Mouse (Mus musculus) limb, embryonic 11.5 days (tissue): ENCODE data around the gene H2-T22. TPM values are rescaled to one million over a fixed set of nuclear protein-coding genes. Genes with fewer than 3 reads are reported as not detected.
"Not testable (repeated sequence)": the region's sequence is repeated elsewhere in the genome, so short reads cannot be mapped to it uniquely, and the experiment has no call there.

Source experiments
- ATAC-seq: fragments of 200-750 bp; cut with Nextera tagmentation; 2 replicates; pipeline ENCODE4 v1.8.0; 2017; ENCODE audit warnings: low read depth; ENCODE audit not compliant: insufficient number of reproducible peaks, low FRiP score, low TSS enrichment
- DNase-seq: peaks from one replicate; pipeline ENCODE4 v3.0.0-alpha.2; 2015; ENCODE audit warnings: low spot score
- H3K27ac ChIP-seq: fragments of 300-500 bp; sonication (generic); replicated peaks from 2 replicates; pipeline ENCODE4 v1.5.1; 2014; ENCODE audit warnings: low read depth, mild to moderate bottlenecking, low read length
- H3K27me3 ChIP-seq: fragments of 300-500 bp; sonication (generic); 2 replicates; pipeline ENCODE4 v1.6.1; 2014; ENCODE audit warnings: mild to moderate bottlenecking, low read length, mixed read lengths; ENCODE audit not compliant: control insufficient read depth, insufficient read depth
- H3K36me3 ChIP-seq: fragments of 300-500 bp; sonication (generic); 2 replicates; pipeline ENCODE4 v1.6.1; 2014; ENCODE audit warnings: mild to moderate bottlenecking, low read length, moderate library complexity, mixed read lengths; ENCODE audit not compliant: control insufficient read depth, insufficient read depth
- H3K4me1 ChIP-seq: fragments of 300-500 bp; sonication (generic); 2 replicates; pipeline ENCODE4 v1.6.1; 2014; ENCODE audit warnings: low read length, mixed read lengths; ENCODE audit not compliant: control insufficient read depth, insufficient read depth
- H3K4me2 ChIP-seq: fragments of 300-500 bp; sonication (generic); 2 replicates; pipeline ENCODE4 v1.6.1; 2014; ENCODE audit warnings: low read depth, mild to moderate bottlenecking, moderate library complexity; ENCODE audit not compliant: severe bottlenecking
- H3K4me3 ChIP-seq: fragments of 300-500 bp; sonication (generic); 2 replicates; pipeline ENCODE4 v1.5.1; 2014; ENCODE audit warnings: low read depth, low read length
- H3K9ac ChIP-seq: fragments of 300-500 bp; sonication (generic); 2 replicates; pipeline ENCODE4 v1.6.1; 2014; ENCODE audit warnings: mild to moderate bottlenecking, low read length
- H3K9me3 ChIP-seq: fragments of 300-500 bp; sonication (generic); 2 replicates; pipeline ENCODE4 v1.6.1; 2016; ENCODE audit warnings: low read length; ENCODE audit not compliant: control insufficient read depth
- WGBS: fragments of 180-500 bp; shearing (Covaris S2); extraction: QIAGEN DNeasy Blood & Tissue Kit; methylation state at CpG from one replicate; pipeline ENCODE4 v1.1.7; 2014; 5-methylcytosine and 5-hydroxymethylcytosine counted together
- polyA plus RNA-seq: library from polyadenylated mRNA; unstranded; fragments of >200 nt; fragmentation: Nextera tagmentation; extraction: Ambion mirVana; gene quantifications from 2 replicates; pipeline ENCODE4 v1.2.1, GENCODE M21; 2014

Gene H2-T22
- polyA plus RNA-seq, 1 experiment from 2014 or later, result 13.7 TPM

DNA sequence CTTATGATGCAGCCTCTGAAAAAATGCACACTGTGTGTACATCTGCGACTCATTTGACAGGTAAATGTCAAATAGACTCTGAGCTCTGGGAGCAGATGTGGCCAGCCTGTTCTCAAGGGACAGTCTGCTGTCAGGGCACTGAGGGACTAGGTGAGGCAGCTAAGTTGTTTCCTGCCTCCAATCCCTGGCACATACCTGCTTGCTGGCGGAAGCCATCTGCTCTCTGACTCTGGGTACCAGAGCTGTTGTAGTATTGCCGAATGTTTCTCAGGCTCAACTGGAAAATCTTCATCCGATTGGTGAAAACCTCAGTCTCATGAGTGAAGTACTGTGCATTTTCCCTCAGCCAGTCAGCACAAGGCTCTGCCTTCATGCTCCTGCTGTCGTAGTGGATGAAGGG lies 25.5 kb downstream of the H2-T22 start:
- 90% methylated on average over 5 of the region's 5 CpGs for WGBS
- Histone ChIP-seq H3K36me3 (no peaks in the 10 kb centered on the region; the same call in 1 of the 2 replicates), H3K4me3 (no peak overlapping the region), H3K4me2 (no peak overlapping the region), H3K9me3 (no peaks in the 10 kb centered on the region), H3K27ac (no peak overlapping the region), H3K9ac (no peak overlapping the region), H3K4me1 (no peaks in the 10 kb centered on the region), H3K27me3 (no peaks in the 10 kb centered on the region)
- DNase-seq, result no peak
- no peak for ATAC-seq

DNA sequence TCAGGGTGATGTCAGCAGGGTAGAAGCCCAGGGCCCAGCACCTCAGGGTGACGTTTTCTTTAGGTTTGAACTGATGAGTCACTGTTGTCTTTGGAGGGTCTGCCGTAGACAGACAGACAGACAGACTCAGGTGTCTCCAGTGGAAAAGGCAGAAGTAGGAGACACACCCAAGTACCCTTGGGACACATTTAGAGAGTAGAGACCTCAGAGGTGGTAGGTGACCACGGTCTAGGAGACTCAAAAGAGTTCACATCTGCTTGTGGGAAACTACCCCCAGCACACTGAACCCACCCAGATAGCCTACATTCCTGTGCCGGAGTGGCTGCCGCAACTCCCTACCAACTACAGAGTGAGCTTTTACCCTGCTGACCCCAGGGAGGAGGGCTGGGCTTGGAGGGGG lies 27.6 kb downstream of the H2-T22 start:
- H3K4me2 ChIP-seq, result no peak overlapping the region
- H3K27me3 ChIP-seq, result no peaks in the 10 kb centered on the region
- H3K27ac ChIP-seq, result no peak overlapping the region
- 91% methylated on average over 5 of the region's 5 CpGs for WGBS
- no peaks in the 10 kb centered on the region; the same call in 1 of the 2 replicates for H3K36me3 ChIP-seq
- H3K4me1 ChIP-seq, result no peaks in the 10 kb centered on the region
- DNase-seq (no peak), ATAC-seq (no peak)
- no peak overlapping the region for H3K9ac ChIP-seq
- no peak overlapping the region for H3K4me3 ChIP-seq
- H3K9me3 ChIP-seq, result no peaks in the 10 kb centered on the region

DNA sequence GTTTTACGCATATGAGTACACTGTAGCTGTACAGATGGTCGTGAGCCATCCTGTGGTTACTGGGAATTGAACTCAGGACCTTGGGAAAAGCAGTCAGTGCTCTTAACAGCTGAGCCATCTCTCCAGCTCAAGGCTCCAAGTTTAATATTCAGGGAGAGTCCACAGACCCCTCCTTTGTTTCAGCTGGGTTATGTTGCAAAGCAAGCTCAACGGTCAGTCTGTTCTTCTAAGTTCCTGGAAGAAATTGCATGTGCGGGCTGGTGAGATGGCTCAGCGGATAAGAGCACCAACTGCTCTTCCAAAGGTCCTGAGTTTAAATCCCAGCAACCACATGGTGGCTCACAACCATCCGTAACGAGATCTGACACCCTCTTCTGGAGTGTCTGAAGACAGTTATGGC lies 38.1 kb downstream of the H2-T22 start:
- not testable (repeated sequence) for H3K4me3 ChIP-seq, H3K27me3 ChIP-seq, H3K9me3 ChIP-seq, H3K4me1 ChIP-seq, H3K36me3 ChIP-seq, H3K4me2 ChIP-seq, ATAC-seq, DNase-seq, H3K27ac ChIP-seq, H3K9ac ChIP-seq
- WGBS, result 97% methylated on average over 7 of the region's 7 CpGs

DNA sequence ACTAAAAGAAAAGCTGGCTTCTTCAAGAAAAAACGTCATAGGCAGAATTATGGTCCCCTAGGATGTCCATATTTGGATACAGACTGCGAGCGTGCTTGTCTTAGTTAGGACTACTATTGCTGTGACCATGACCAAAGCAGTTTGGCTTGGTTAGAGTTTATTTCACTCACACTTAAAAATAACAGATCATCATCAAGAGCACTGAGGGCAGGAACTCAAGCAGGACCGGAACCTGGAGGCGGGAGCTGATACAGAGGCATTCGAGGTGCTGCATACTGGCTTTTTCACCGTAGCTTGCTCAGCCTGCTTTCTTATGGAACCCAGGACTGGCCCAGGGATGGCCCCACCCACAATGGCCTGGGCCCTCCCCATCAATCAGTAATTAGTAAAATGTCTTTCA lies 39.2 kb downstream of the H2-T22 start:
- no peak overlapping the region for H3K9ac ChIP-seq
- H3K27ac ChIP-seq, result no peak overlapping the region
- DNase-seq (no peak), ATAC-seq (no peak)
- H3K36me3 ChIP-seq, result peaks cover 3% of the 10 kb centered on the region
- no peaks in the 10 kb centered on the region for H3K27me3 ChIP-seq
- H3K4me1 ChIP-seq, result no peaks in the 10 kb centered on the region
- H3K9me3 ChIP-seq, result no peaks in the 10 kb centered on the region
- H3K4me3 ChIP-seq, result no peak overlapping the region
- 93% methylated on average over 7 of the region's 7 CpGs for WGBS
- H3K4me2 ChIP-seq, result no peak overlapping the region

DNA sequence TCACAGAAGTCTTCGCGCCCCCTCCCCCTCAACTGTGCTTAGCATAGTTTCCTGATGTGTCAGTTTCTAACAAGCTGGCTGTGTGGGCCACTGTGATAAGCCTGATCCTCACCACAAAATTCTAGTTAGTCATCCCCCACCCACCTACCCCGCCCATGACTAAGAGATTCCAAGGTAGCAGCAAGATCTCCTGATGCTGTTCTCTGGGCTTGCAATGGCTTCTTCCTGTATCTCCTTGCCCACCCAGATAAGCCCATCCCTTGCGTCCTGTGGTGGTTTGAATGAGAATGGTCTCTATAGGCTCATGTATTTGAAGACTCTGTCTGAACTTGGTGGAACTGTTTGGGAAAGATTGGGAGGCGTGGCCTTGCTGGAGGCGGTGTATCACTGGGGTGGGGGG lies 40.6 kb downstream of the H2-T22 start:
- Histone ChIP-seq H3K9ac (no peak overlapping the region), H3K36me3 (peaks cover 3% of the 10 kb centered on the region), H3K4me3 (no peak overlapping the region), H3K27ac (no peak overlapping the region), H3K4me2 (no peak overlapping the region), H3K4me1 (0 out of 2 replicates have a peak, but pooled peaks cover 2% of the 10 kb centered on the region), H3K27me3 (no peaks in the 10 kb centered on the region), H3K9me3 (no peaks in the 10 kb centered on the region)
- no peak for ATAC-seq
- no peak for DNase-seq
- WGBS, result 94% methylated on average over 6 of the region's 6 CpGs

DNA sequence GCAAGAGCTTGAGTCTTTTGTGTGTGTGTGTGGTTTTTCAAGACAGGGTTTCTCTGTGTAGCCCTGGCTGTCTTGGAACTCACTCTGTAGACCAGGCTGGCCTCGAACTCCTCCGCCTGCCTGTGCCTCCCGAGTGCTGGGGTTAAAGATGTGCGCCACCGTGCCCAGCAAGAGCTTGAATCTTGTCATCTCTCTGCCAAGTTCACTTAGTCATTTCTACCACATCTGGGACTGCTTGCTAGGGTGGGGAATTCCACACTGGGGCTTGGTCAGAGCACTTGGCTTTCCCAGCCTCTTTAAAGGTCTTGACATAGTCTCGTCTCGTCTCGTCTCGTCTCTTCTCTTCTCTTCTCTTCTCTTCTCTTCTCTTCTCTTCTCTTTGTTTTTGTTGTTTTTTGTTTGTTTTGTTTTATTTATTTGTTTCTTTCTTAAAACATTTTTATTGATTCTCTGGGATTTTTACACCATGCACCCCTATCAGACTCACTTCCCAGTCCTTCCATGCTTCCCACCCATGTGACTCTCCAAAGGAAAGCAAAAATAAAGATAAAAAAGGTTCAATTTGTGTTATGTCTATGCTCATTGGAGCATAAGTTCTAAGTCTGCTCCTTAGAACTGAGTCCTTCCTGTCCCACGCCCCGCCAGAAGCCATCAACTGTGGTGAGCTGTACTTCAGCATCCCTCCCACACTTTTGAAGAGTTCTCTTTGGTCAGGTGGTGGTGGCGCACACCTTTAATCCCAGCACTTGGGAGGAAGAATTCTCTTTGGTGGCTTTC lies 41.2 kb downstream of the H2-T22 start:
- 94% methylated on average over 12 of the region's 12 CpGs for WGBS

DNA sequence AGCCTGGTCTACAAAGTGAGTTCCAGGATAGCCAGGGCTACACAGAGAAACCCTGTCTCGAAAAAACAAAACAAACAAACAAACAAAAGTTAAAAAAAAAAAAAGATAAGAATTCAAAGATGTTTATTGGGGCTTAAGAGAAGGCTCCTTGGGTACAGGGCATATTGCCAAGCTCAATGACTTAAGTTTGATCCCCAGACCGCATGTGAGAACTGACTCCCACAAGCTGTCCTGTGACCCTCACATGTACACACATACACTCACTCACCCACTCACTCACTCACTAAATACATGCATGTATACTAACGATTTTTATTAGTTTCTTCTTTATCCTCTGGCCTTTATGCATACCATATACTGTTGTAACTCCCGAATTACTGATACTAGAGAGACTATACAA lies 42.2 kb downstream of the H2-T22 start:
- DNase-seq, result no peak
- no peak overlapping the region for H3K4me2 ChIP-seq
- WGBS, result 90% methylated on average over 4 of the region's 4 CpGs
- H3K4me1 ChIP-seq, result peaks cover 5% of the 10 kb centered on the region; the same call in 1 of the 2 replicates
- ATAC-seq, result no peak
- no peak overlapping the region for H3K9ac ChIP-seq
- no peaks in the 10 kb centered on the region for H3K27me3 ChIP-seq
- no peak overlapping the region for H3K27ac ChIP-seq
- H3K36me3 ChIP-seq, result no peaks in the 10 kb centered on the region
- H3K9me3 ChIP-seq, result no peaks in the 10 kb centered on the region
- no peak overlapping the region for H3K4me3 ChIP-seq

More for the DNA sequence above, 41.2 kb downstream of the H2-T22 start:
- Histone ChIP-seq H3K27ac (no peak overlapping the region), H3K4me1 (0 out of 2 replicates have a peak, but pooled peaks cover 2% of the 10 kb centered on the region), H3K36me3 (peaks cover 3% of the 10 kb centered on the region), H3K9ac (no peak overlapping the region), H3K27me3 (no peaks in the 10 kb centered on the region), H3K4me3 (no peak overlapping the region), H3K4me2 (no peak overlapping the region), H3K9me3 (no peaks in the 10 kb centered on the region)
- no peak for DNase-seq
- no peak for ATAC-seq

DNA sequence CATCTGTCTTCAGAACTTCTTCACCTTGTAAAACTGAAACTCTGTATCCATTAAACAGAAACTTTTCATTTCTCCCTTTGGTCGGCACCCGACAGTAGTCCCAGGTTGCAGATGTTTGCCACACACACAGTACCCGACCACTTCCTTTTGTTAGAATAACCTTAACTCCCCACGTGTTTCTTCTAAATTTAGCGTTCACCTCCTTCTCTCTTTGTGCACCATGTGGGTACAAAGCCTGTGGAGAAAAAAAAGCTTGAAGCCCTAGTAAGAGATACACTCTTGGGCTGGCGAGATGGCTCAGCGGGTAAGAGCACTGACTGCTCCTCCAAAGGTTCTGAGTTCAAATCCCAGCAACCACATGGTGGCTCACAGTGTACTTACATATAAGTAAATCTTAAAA lies 43.2 kb downstream of the H2-T22 start:
- H3K36me3 ChIP-seq, result no peaks in the 10 kb centered on the region
- no peaks in the 10 kb centered on the region for H3K9me3 ChIP-seq
- H3K27me3 ChIP-seq, result no peaks in the 10 kb centered on the region
- 91% methylated on average over 7 of the region's 7 CpGs for WGBS
- H3K4me3 ChIP-seq, result no peak overlapping the region
- H3K4me2 ChIP-seq, result no peak overlapping the region
- H3K9ac ChIP-seq, result no peak overlapping the region
- no peak overlapping the region for H3K27ac ChIP-seq
- no peak for DNase-seq
- ATAC-seq, result no peak
- peaks cover 9% of the 10 kb centered on the region; the same call in 1 of the 2 replicates for H3K4me1 ChIP-seq
